Mouse (Mus musculus) MEL (cell line): ENCODE results near the gene Zfyve21. TPM values are rescaled to one million over a fixed set of nuclear protein-coding genes. Genes with fewer than 3 reads are reported as not detected.

Experiments
- DNase-seq: peaks from one replicate; pipeline ENCODE4 v3.0.0; 2011; ENCODE audit warnings: low read depth, low spot score
- H3K27ac ChIP-seq: 2 replicates; pipeline ENCODE4 v1.5.1; 2012; ENCODE audit warnings: low read depth, mild to moderate bottlenecking, control low read depth, low read length, moderate library complexity; ENCODE audit not compliant: control insufficient read depth
- H3K27me3 ChIP-seq, 2 experiments: fragments of 150-350 bp in 1 of 2; sonication (generic) in 1 of 2; 2 replicates each; pipeline ENCODE4 v1.6.1; 2012; ENCODE audit warnings: low read length in 2 of 2, mild to moderate bottlenecking in 2 of 2, improper control_type of control experiment in 1 of 2, moderate library complexity in 1 of 2; ENCODE audit not compliant: insufficient read depth in 2 of 2, control insufficient read depth in 1 of 2
- H3K36me3 ChIP-seq, 2 experiments: 2 replicates each; pipeline ENCODE4 v1.6.1; 2012 to 2014; ENCODE audit warnings: low read length in 2 of 2, improper control_type of control experiment in 1 of 2, inconsistent platforms in 1 of 2, mild to moderate bottlenecking in 1 of 2; ENCODE audit not compliant: insufficient read depth in 2 of 2, control insufficient read depth in 1 of 2
- H3K4me1 ChIP-seq, 2 experiments: fragments of 150-350 bp in 1 of 2; sonication (generic) in 1 of 2; 2 replicates each; pipeline ENCODE4 v1.6.1; 2012; ENCODE audit warnings: low read length in 2 of 2, improper control_type of control experiment in 1 of 2, mild to moderate bottlenecking in 1 of 2; ENCODE audit not compliant: insufficient read depth in 2 of 2, control insufficient read depth in 1 of 2
- H3K4me3 ChIP-seq, 2 experiments: fragments of 150-350 bp in 1 of 2; sonication (generic) in 1 of 2; 2 replicates each; pipeline ENCODE4 v1.5.1; 2012; ENCODE audit warnings: low read depth in 2 of 2, low read length in 2 of 2, mild to moderate bottlenecking in 2 of 2, moderate library complexity in 2 of 2, control low read depth in 1 of 2, improper control_type of control experiment in 1 of 2; ENCODE audit not compliant: control insufficient read depth in 1 of 2, insufficient read depth in 1 of 2
- H3K79me2 ChIP-seq: 2 replicates; pipeline ENCODE4 v1.6.1; 2012; ENCODE audit warnings: mild to moderate bottlenecking, low read length, moderate library complexity; ENCODE audit not compliant: control insufficient read depth, poor library complexity, insufficient read depth
- H3K9ac ChIP-seq: 2 replicates; pipeline ENCODE4 v1.6.1; 2012; ENCODE audit warnings: low read depth, mild to moderate bottlenecking, control low read depth, low read length, moderate library complexity; ENCODE audit not compliant: control insufficient read depth, poor library complexity, severe bottlenecking
- H3K9me3 ChIP-seq: fragments of 150-350 bp; sonication (generic); replicated peaks from 2 replicates; pipeline ENCODE4 v1.6.1; 2012; ENCODE audit warnings: mild to moderate bottlenecking, low read length, improper control_type of control experiment, moderate library complexity; ENCODE audit not compliant: insufficient read depth
- CTCF ChIP-seq, 3 experiments: IDR thresholded peaks in 2 of 3; conservative IDR thresholded peaks in 1 of 3; 2 replicates each; pipeline ENCODE4 v1.5.1; 2011 to 2012; ENCODE audit warnings: low read length in 3 of 3, low read depth in 2 of 3, mild to moderate bottlenecking in 2 of 3, improper control_type of control experiment in 1 of 3, inconsistent platforms in 1 of 3, mixed read lengths in 1 of 3, moderate library complexity in 1 of 3; ENCODE audit not compliant: control insufficient read depth in 1 of 3, insufficient read depth in 1 of 3, poor library complexity in 1 of 3, severe bottlenecking in 1 of 3
- E2F4 ChIP-seq: IDR thresholded peaks from 2 replicates; pipeline ENCODE4 v1.6.1; 2011; ENCODE audit warnings: low read depth, low read length, improper control_type of control experiment, borderline replicate concordance
- ELF1 ChIP-seq: IDR thresholded peaks from 2 replicates; pipeline ENCODE4 v1.6.1; 2014; ENCODE audit warnings: low read depth, mild to moderate bottlenecking, inconsistent platforms, low read length, improper control_type of control experiment, moderate library complexity
- EP300 ChIP-seq, 2 experiments: IDR thresholded peaks; 2 replicates each; pipeline ENCODE4 v1.6.1; 2011; ENCODE audit warnings: improper control_type of control experiment in 2 of 2, low read length in 2 of 2, low read depth in 1 of 2, mild to moderate bottlenecking in 1 of 2
- ETS1 ChIP-seq: IDR thresholded peaks from 2 replicates; pipeline ENCODE4 v1.6.1; 2012; ENCODE audit warnings: low read depth, mild to moderate bottlenecking, inconsistent platforms, low read length, improper control_type of control experiment, moderate library complexity
- GABPA ChIP-seq: IDR thresholded peaks from 2 replicates; pipeline ENCODE4 v1.6.1; 2012; ENCODE audit warnings: low read depth, mild to moderate bottlenecking, inconsistent platforms, low read length, improper control_type of control experiment, moderate library complexity
- GATA1 ChIP-seq: IDR thresholded peaks from 2 replicates; pipeline ENCODE4 v1.6.1; 2011; ENCODE audit warnings: low read depth, low read length, improper control_type of control experiment
- HCFC1 ChIP-seq: IDR thresholded peaks from 2 replicates; pipeline ENCODE4 v1.6.1; 2012; ENCODE audit warnings: low read depth, mild to moderate bottlenecking, inconsistent platforms, low read length, improper control_type of control experiment, moderate library complexity
- MEF2A ChIP-seq: IDR thresholded peaks from 2 replicates; pipeline ENCODE4 v1.6.1; 2014; ENCODE audit warnings: low read depth, mild to moderate bottlenecking, inconsistent platforms, low read length, improper control_type of control experiment; ENCODE audit not compliant: poor library complexity, insufficient replicate concordance, severe bottlenecking; ENCODE audit errors: extremely low read depth
- MYC ChIP-seq: IDR thresholded peaks from 2 replicates; pipeline ENCODE4 v1.6.1; 2011; ENCODE audit warnings: low read depth, mild to moderate bottlenecking, low read length, improper control_type of control experiment, moderate library complexity
- NELFE ChIP-seq: IDR thresholded peaks from 2 replicates; pipeline ENCODE4 v1.6.1; 2011; ENCODE audit warnings: low read depth, low read length, improper control_type of control experiment
- NRF1 ChIP-seq: IDR thresholded peaks from 2 replicates; pipeline ENCODE4 v1.6.1; 2014; ENCODE audit warnings: low read depth, mild to moderate bottlenecking, inconsistent platforms, low read length, improper control_type of control experiment, moderate library complexity; ENCODE audit not compliant: poor library complexity, insufficient read depth, severe bottlenecking
- POLR2A ChIP-seq, 2 experiments: IDR thresholded peaks; 2 replicates each; pipeline ENCODE4 v1.6.1; 2011 to 2012; ENCODE audit warnings: low read length in 2 of 2, mild to moderate bottlenecking in 2 of 2, control low read depth in 1 of 2, improper control_type of control experiment in 1 of 2, low read depth in 1 of 2, moderate library complexity in 1 of 2; ENCODE audit not compliant: control insufficient read depth in 1 of 2, insufficient read depth in 1 of 2, poor library complexity in 1 of 2
- RAD21 ChIP-seq: IDR thresholded peaks from 2 replicates; pipeline ENCODE4 v1.6.1; 2011; ENCODE audit warnings: mild to moderate bottlenecking, low read depth, low read length, improper control_type of control experiment
- SIN3A ChIP-seq: IDR thresholded peaks from 2 replicates; pipeline ENCODE4 v1.6.1; 2012; ENCODE audit warnings: low read length, improper control_type of control experiment, inconsistent platforms
- SMC3 ChIP-seq: IDR thresholded peaks from 2 replicates; pipeline ENCODE4 v1.6.1; 2011; ENCODE audit warnings: low read depth, low read length, improper control_type of control experiment
- TBP ChIP-seq: IDR thresholded peaks from 2 replicates; pipeline ENCODE4 v1.8.0; 2011; ENCODE audit warnings: low read depth, low read length, improper control_type of control experiment
- TCF12 ChIP-seq: IDR thresholded peaks from 2 replicates; pipeline ENCODE4 v1.6.1; 2014; ENCODE audit warnings: low read depth, mild to moderate bottlenecking, inconsistent platforms, low read length, improper control_type of control experiment, moderate library complexity
- USF2 ChIP-seq, 2 experiments: IDR thresholded peaks; 2 replicates each; pipeline ENCODE4 v1.6.1; 2011 to 2012; ENCODE audit warnings: improper control_type of control experiment in 2 of 2, low read length in 2 of 2, borderline replicate concordance in 1 of 2, inconsistent platforms in 1 of 2, low read depth in 1 of 2, mild to moderate bottlenecking in 1 of 2; ENCODE audit not compliant: insufficient read depth in 1 of 2
- ZNF384 ChIP-seq: IDR thresholded peaks from 2 replicates; pipeline ENCODE4 v1.6.1; 2012; ENCODE audit warnings: low read depth, mild to moderate bottlenecking, inconsistent platforms, low read length, improper control_type of control experiment
- polyA plus RNA-seq, 2 experiments: library from polyadenylated mRNA; stranded (reverse) in 1 of 2; unstranded in 1 of 2; fragments of >175 nt in 1 of 2; fragments of >200 nt in 1 of 2; gene quantifications; 2 replicates each; pipeline versions ENCODE4 v1.2.1 to v1.2.4; 2012; ENCODE audit warnings: low replicate concordance in 2 of 2, low read depth in 1 of 2; ENCODE audit not compliant: insufficient read length in 2 of 2, insufficient read depth in 1 of 2, missing spikeins in 1 of 2
- total RNA-seq: library from RNA; depleted of rRNA; stranded (reverse); fragments of 300-350 nt; gene quantifications from 2 replicates; pipeline ENCODE4 v1.2.3, GENCODE M21; 2012

Zfyve21 gene
- total and polyA plus RNA-seq, 3 experiments: 8.1 to 9.1 TPM; not detected in 1

DNA sequence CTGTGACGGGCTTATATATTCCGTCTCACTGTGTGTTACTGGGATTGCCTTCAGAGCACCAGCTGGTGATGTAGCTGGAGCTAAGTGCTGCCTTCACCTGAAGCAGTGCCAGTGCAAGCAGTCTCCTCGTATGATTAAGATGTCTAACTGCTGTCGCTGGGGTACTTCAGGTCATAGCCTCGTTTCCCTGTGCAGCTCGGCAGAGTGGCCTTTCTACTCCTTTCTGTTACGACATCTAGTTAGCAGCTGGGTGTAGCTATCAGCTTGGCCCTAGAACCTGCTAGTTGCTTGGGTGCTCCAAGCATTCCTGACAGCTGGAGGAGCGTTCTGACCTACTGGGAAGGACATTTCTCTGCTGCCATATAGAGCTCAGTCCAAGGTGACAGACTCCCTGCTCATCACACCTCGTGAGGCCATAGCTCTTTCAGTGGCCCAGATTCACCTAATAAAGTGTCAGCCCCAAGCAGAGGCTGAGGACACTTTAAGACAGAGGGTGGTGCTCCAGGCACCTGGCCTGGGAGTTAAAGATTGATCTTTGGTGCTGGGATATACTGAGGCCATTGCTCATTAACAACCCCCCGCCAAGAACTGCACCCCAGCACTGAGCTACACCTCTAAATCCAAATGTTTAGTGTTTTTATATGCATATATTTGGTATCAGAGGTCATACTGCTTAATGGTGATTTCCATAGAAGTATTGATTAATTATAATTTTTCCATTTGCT is 13.3 kb upstream of the Zfyve21 start:
- H3K27me3 ChIP-seq: no peaks in the 10 kb centered on the region
- no peaks in the 10 kb centered on the region; a peak in 1 of 4 replicates for H3K36me3 ChIP-seq
- no peak overlapping the region for H3K4me3 ChIP-seq
- DNase-seq: no peak
- H3K9me3 ChIP-seq: no peaks in the 10 kb centered on the region
- no peaks in the 10 kb centered on the region for H3K4me1 ChIP-seq
- TF ChIP-seq USF2 (IDR thresholded peaks at IDR 0.05; ENCODE audit: borderline replicate concordance in 1 of 2, insufficient read depth in 1 of 2, low read depth in 1 of 2, low read length in 2 of 2) (no peak), E2F4 (no peak), SIN3A (no peak), POLR2A (IDR thresholded peaks at IDR 0.05; ENCODE audit: control insufficient read depth in 1 of 2, insufficient read depth in 1 of 2, low read depth in 1 of 2, low read length in 2 of 2, poor library complexity in 1 of 2) (no peak), CTCF (IDR thresholded peaks at IDR 0.05 in 2 of 3, conservative IDR thresholded peaks at IDR 0.05 in 1 of 3; ENCODE audit: control insufficient read depth in 1 of 3, insufficient read depth in 1 of 3, low read depth in 2 of 3, low read length in 3 of 3, poor library complexity in 1 of 3, severe bottlenecking in 1 of 3) (no peak), RAD21 (no peak)
- no peak overlapping the region for H3K9ac ChIP-seq
- no peak overlapping the region for H3K27ac ChIP-seq
- H3K79me2 ChIP-seq: no peaks in the 10 kb centered on the region

DNA sequence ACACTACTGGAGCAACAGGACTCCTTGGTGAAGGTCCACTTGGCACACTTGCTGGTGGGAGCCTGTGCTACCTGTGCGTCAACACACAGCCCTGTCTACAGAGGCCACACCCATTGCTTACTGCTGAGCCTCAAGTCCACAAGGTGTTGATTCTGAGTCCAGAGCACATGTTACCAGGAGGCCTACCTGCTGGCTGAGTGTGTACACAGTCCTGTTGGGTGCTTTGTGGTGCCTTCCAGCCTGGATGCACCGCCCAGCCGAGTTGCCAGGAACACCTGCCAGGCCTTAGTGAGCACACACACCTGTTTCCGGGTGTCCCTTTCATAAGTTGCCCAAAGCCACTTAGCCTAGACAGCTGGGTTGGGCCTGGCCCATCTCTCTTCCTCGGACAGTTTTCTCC is 10.4 kb upstream of the Zfyve21 start:
- H3K9me3 ChIP-seq: no peaks in the 10 kb centered on the region
- no peak overlapping the region for H3K9ac ChIP-seq
- TF ChIP-seq ELF1 (no peak), TBP (no peak), MEF2A (no peak), TCF12 (no peak), SMC3 (no peak), NELFE (no peak), ZNF384 (no peak), NRF1 (no peak), POLR2A (IDR thresholded peaks at IDR 0.05; ENCODE audit: control insufficient read depth in 1 of 2, insufficient read depth in 1 of 2, low read depth in 1 of 2, low read length in 2 of 2, poor library complexity in 1 of 2) (no peak), EP300 (IDR thresholded peaks at IDR 0.05; ENCODE audit: low read depth in 1 of 2, low read length in 2 of 2) (no peak), RAD21 (no peak), ETS1 (no peak), HCFC1 (no peak), GATA1 (no peak), GABPA (no peak), MYC (no peak)
- no peak overlapping the region for H3K4me3 ChIP-seq
- H3K36me3 ChIP-seq: no peaks in the 10 kb centered on the region; a peak in 1 of 4 replicates
- H3K27me3 ChIP-seq: no peaks in the 10 kb centered on the region
- H3K79me2 ChIP-seq: no peaks in the 10 kb centered on the region
- DNase-seq: no peak
- H3K4me1 ChIP-seq: no peaks in the 10 kb centered on the region
- H3K27ac ChIP-seq: no peak overlapping the region
